Mouse (Mus musculus) limb, embryonic 15.5 days (tissue): ENCODE measurements around the gene Urad. TPM values are rescaled to one million over a fixed set of nuclear protein-coding genes. Genes with fewer than 3 reads are reported as not detected.

Experiments
- ATAC-seq: fragments of 200-750 bp; cut with Nextera tagmentation; 2 replicates; pipeline ENCODE4 v1.8.0; 2017; ENCODE audit warnings: low read depth, moderate TSS enrichment; ENCODE audit not compliant: insufficient number of reproducible peaks, low FRiP score, low TSS enrichment
- H3K27ac ChIP-seq: fragments of 300-500 bp; sonication (generic); 2 replicates; pipeline ENCODE4 v1.5.1; 2015; ENCODE audit warnings: moderate library complexity, mild to moderate bottlenecking, inconsistent platforms
- H3K27me3 ChIP-seq: fragments of 300-500 bp; sonication (generic); 2 replicates; pipeline ENCODE4 v1.6.1; 2015; ENCODE audit warnings: inconsistent platforms
- H3K36me3 ChIP-seq: fragments of 300-500 bp; sonication (generic); 2 replicates; pipeline ENCODE4 v1.6.1; 2015; ENCODE audit warnings: inconsistent platforms
- H3K4me1 ChIP-seq: fragments of 300-500 bp; sonication (generic); 2 replicates; pipeline ENCODE4 v1.6.1; 2015; ENCODE audit warnings: inconsistent platforms
- H3K4me2 ChIP-seq: fragments of 300-500 bp; sonication (generic); 2 replicates; pipeline ENCODE4 v1.6.1; 2015; ENCODE audit warnings: mild to moderate bottlenecking, inconsistent platforms
- H3K4me3 ChIP-seq: fragments of 300-500 bp; sonication (generic); 2 replicates; pipeline ENCODE4 v1.5.1; 2015; ENCODE audit warnings: mild to moderate bottlenecking, inconsistent platforms
- H3K9ac ChIP-seq: fragments of 300-500 bp; sonication (generic); 2 replicates; pipeline ENCODE4 v1.6.1; 2015; ENCODE audit warnings: inconsistent platforms
- H3K9me3 ChIP-seq: fragments of 300-500 bp; sonication (generic); 2 replicates; pipeline ENCODE4 v1.6.1; 2016; ENCODE audit warnings: inconsistent platforms
- WGBS: fragments of 180-500 bp; shearing (Covaris S2); methylation state at CpG from one replicate; pipeline ENCODE4 v1.1.7; 2015; 5-methylcytosine and 5-hydroxymethylcytosine counted together
- polyA plus RNA-seq: library from polyadenylated mRNA; unstranded; fragments of >200 nt; fragmentation: Nextera tagmentation; extraction: Ambion mirVana; gene quantifications from 2 replicates; pipeline ENCODE4 v1.2.1, GENCODE M21; 2015

Urad gene
- not detected in 2 replicates for polyA plus RNA-seq

GRCm38 (mm10) chr5:147322183-147322582, at the start of gene Urad:
TSS of gene Urad (minus strand) at chr5:147322440.
- 73% methylated on average over 8 of the region's 8 CpGs for WGBS
- Histone ChIP-seq H3K4me1 (no peaks in the 10 kb centered on the region), H3K9me3 (no peaks in the 10 kb centered on the region), H3K27me3 (peaks cover 54% of the 10 kb centered on the region), H3K4me3 (no peak within 1 kb of the TSS), H3K4me2 (no peak within 1 kb of the TSS), H3K36me3 (no peaks in the 10 kb centered on the region), H3K27ac (no peak within 1 kb of the TSS), H3K9ac (no peak within 1 kb of the TSS)
- no peak for ATAC-seq

- ATAC-seq = no peak
- WGBS = 85% methylated on average over 8 of the region's 8 CpGs
These were observed 48.0 kb upstream of the Urad start for GRCm38 (mm10) chr5:147370276-147370675.

GRCm38 (mm10) chr5:147368221-147368620, 46.0 kb upstream of the Urad start:
- Histone ChIP-seq H3K4me2 (no peak overlapping the region), H3K9ac (no peak overlapping the region), H3K4me1 (no peaks in the 10 kb centered on the region), H3K9me3 (no peaks in the 10 kb centered on the region), H3K36me3 (no peaks in the 10 kb centered on the region), H3K4me3 (no peak overlapping the region), H3K27me3 (no peaks in the 10 kb centered on the region), H3K27ac (no peak overlapping the region)
- ATAC-seq = no peak
- WGBS = 88% methylated on average over 6 of the region's 6 CpGs

More at GRCm38 (mm10) chr5:147370276-147370675, 48.0 kb upstream of the Urad start:
- H3K27ac ChIP-seq = no peak overlapping the region
- no peaks in the 10 kb centered on the region for H3K36me3 ChIP-seq
- H3K4me2 ChIP-seq = no peak overlapping the region
- no peaks in the 10 kb centered on the region for H3K9me3 ChIP-seq
- no peaks in the 10 kb centered on the region for H3K4me1 ChIP-seq
- no peak overlapping the region for H3K4me3 ChIP-seq
- H3K9ac ChIP-seq = no peak overlapping the region
- H3K27me3 ChIP-seq = no peaks in the 10 kb centered on the region

- H3K4me2 ChIP-seq = no peak overlapping the region
- no peaks in the 10 kb centered on the region for H3K9me3 ChIP-seq
- 46% methylated on average over 16 of the region's 16 CpGs for WGBS
- H3K4me1 ChIP-seq = no peaks in the 10 kb centered on the region
- no peak for ATAC-seq
- no peak overlapping the region for H3K27ac ChIP-seq
- no peak overlapping the region for H3K4me3 ChIP-seq
- H3K9ac ChIP-seq = no peak overlapping the region
- no peaks in the 10 kb centered on the region for H3K27me3 ChIP-seq
- H3K36me3 ChIP-seq = no peaks in the 10 kb centered on the region
These were observed 43.9 kb upstream of the Urad start for GRCm38 (mm10) chr5:147365995-147366765.

GRCm38 (mm10) chr5:147363054-147363453, 40.8 kb upstream of the Urad start:
- H3K27ac ChIP-seq = no peak overlapping the region
- H3K36me3 ChIP-seq = no peaks in the 10 kb centered on the region
- H3K27me3 ChIP-seq = no peaks in the 10 kb centered on the region
- no peak overlapping the region for H3K4me3 ChIP-seq
- no peak for ATAC-seq
- no peaks in the 10 kb centered on the region for H3K4me1 ChIP-seq
- no peak overlapping the region for H3K9ac ChIP-seq
- no peak overlapping the region for H3K4me2 ChIP-seq
- no peaks in the 10 kb centered on the region for H3K9me3 ChIP-seq
- WGBS = 51% methylated on average over 12 of the region's 12 CpGs

- Histone ChIP-seq H3K4me3 (no peak overlapping the region), H3K27ac (no peak overlapping the region), H3K4me2 (no peak overlapping the region), H3K36me3 (no peaks in the 10 kb centered on the region), H3K27me3 (no peaks in the 10 kb centered on the region), H3K9me3 (no peaks in the 10 kb centered on the region), H3K9ac (no peak overlapping the region), H3K4me1 (no peaks in the 10 kb centered on the region)
- WGBS = 86% methylated on average over 11 of the region's 11 CpGs
- no peak for ATAC-seq
These were observed 36.2 kb upstream of the Urad start for GRCm38 (mm10) chr5:147358481-147358880.

- WGBS = 46% methylated on average over 3 of the region's 3 CpGs
- Histone ChIP-seq H3K9me3 (no peaks in the 10 kb centered on the region), H3K36me3 (no peaks in the 10 kb centered on the region), H3K27ac (no peak overlapping the region), H3K9ac (no peak overlapping the region), H3K4me2 (no peak overlapping the region), H3K4me3 (no peak overlapping the region), H3K27me3 (no peaks in the 10 kb centered on the region), H3K4me1 (no peaks in the 10 kb centered on the region)
- ATAC-seq = no peak
These were observed 35.3 kb upstream of the Urad start for GRCm38 (mm10) chr5:147357536-147357935.

GRCm38 (mm10) chr5:147356260-147357055, 34.2 kb upstream of the Urad start:
- H3K4me3 ChIP-seq = no peak overlapping the region
- WGBS = 88% methylated on average over 13 of the region's 13 CpGs
- ATAC-seq = no peak
- H3K36me3 ChIP-seq = no peaks in the 10 kb centered on the region
- no peak overlapping the region for H3K27ac ChIP-seq
- H3K9me3 ChIP-seq = no peaks in the 10 kb centered on the region
- no peaks in the 10 kb centered on the region for H3K4me1 ChIP-seq
- no peaks in the 10 kb centered on the region for H3K27me3 ChIP-seq
- H3K4me2 ChIP-seq = no peak overlapping the region
- no peak overlapping the region for H3K9ac ChIP-seq

GRCm38 (mm10) chr5:147355788-147356187, 33.5 kb upstream of the Urad start:
- WGBS = 64% methylated on average over 3 of the region's 3 CpGs
- H3K27ac ChIP-seq = no peak overlapping the region

GRCm38 (mm10) chr5:147354985-147355384, 32.7 kb upstream of the Urad start:
- Histone ChIP-seq H3K4me1 (no peaks in the 10 kb centered on the region), H3K9me3 (no peaks in the 10 kb centered on the region), H3K36me3 (no peaks in the 10 kb centered on the region), H3K27ac (no peak overlapping the region), H3K4me3 (no peak overlapping the region), H3K4me2 (no peak overlapping the region), H3K9ac (no peak overlapping the region), H3K27me3 (no peaks in the 10 kb centered on the region)
- ATAC-seq = no peak
- 72% methylated on average over 8 of the region's 8 CpGs for WGBS

More at GRCm38 (mm10) chr5:147355788-147356187, 33.5 kb upstream of the Urad start:
- ATAC-seq = no peak
- Histone ChIP-seq H3K4me2 (no peak overlapping the region), H3K4me3 (no peak overlapping the region), H3K4me1 (no peaks in the 10 kb centered on the region), H3K36me3 (no peaks in the 10 kb centered on the region), H3K27me3 (no peaks in the 10 kb centered on the region), H3K9ac (no peak overlapping the region), H3K9me3 (no peaks in the 10 kb centered on the region)

- no peaks in the 10 kb centered on the region for H3K9me3 ChIP-seq
- ATAC-seq = no peak
- no peaks in the 10 kb centered on the region for H3K36me3 ChIP-seq
- H3K27ac ChIP-seq = no peak overlapping the region
- 54% methylated on average over 17 of the region's 17 CpGs for WGBS
- H3K27me3 ChIP-seq = no peaks in the 10 kb centered on the region
- H3K9ac ChIP-seq = no peak overlapping the region
- H3K4me2 ChIP-seq = no peak overlapping the region
- H3K4me1 ChIP-seq = no peaks in the 10 kb centered on the region
- H3K4me3 ChIP-seq = no peak overlapping the region
These were observed 32.0 kb upstream of the Urad start for GRCm38 (mm10) chr5:147354161-147354780.

GRCm38 (mm10) chr5:147351931-147352330, 29.7 kb upstream of the Urad start:
- Histone ChIP-seq H3K9me3 (no peaks in the 10 kb centered on the region), H3K36me3 (no peaks in the 10 kb centered on the region), H3K27me3 (no peaks in the 10 kb centered on the region), H3K4me3 (no peak overlapping the region), H3K4me2 (no peak overlapping the region), H3K4me1 (no peaks in the 10 kb centered on the region), H3K9ac (no peak overlapping the region), H3K27ac (no peak overlapping the region)
- 90% methylated on average over 8 of the region's 8 CpGs for WGBS
- ATAC-seq = no peak
